Mouse (Mus musculus): ENCODE data around the gene Gucd1.
"Not testable (repeated sequence)": the region's sequence is repeated elsewhere in the genome, so short reads cannot be mapped to it uniquely, and the experiment has no call there.

The Gucd1 gene

GRCm38 (mm10) chr10:75534934-75535333, 17.2 kb upstream of the Gucd1 start:
- peak; percentile 15 for DNase-seq

- DNase-seq = no peak
Measured at GRCm38 (mm10) chr10:75534216-75534615, 16.4 kb upstream of the Gucd1 start.

GRCm38 (mm10) chr10:75531532-75532090, 13.8 kb upstream of the Gucd1 start:
- no peak for DNase-seq

GRCm38 (mm10) chr10:75530322-75530721, 12.6 kb upstream of the Gucd1 start:
- no peak for DNase-seq

GRCm38 (mm10) chr10:75525450-75525849, 7.7 kb upstream of the Gucd1 start:
- DNase-seq = not testable (repeated sequence)

GRCm38 (mm10) chr10:75521643-75522042, 3.9 kb upstream of the Gucd1 start:
- no peak for DNase-seq

GRCm38 (mm10) chr10:75520581-75520980, 2.8 kb upstream of the Gucd1 start:
- DNase-seq = no peak

- peak; percentile 96 for DNase-seq
Measured at GRCm38 (mm10) chr10:75517073-75517757, 557 bp downstream of the Gucd1 start, which contains the start of gene Snrpd3. Snrpd3 (plus strand) TSS chr10:75517551.

- DNase-seq = no peak
Measured at GRCm38 (mm10) chr10:75516724-75517072, 1.1 kb downstream of the Gucd1 start.

GRCm38 (mm10) chr10:75516038-75516723, 1.6 kb downstream of the Gucd1 start:
- DNase-seq = peak; percentile 54

- DNase-seq = no peak
Measured at GRCm38 (mm10) chr10:75515216-75516037, 2.3 kb downstream of the Gucd1 start.

GRCm38 (mm10) chr10:75514361-75514760, 3.4 kb downstream of the Gucd1 start:
- no peak for DNase-seq

- no peak for DNase-seq
Measured at GRCm38 (mm10) chr10:75513306-75514067, 4.3 kb downstream of the Gucd1 start.

- DNase-seq = no peak
Measured at GRCm38 (mm10) chr10:75512796-75513195, 5.0 kb downstream of the Gucd1 start.

GRCm38 (mm10) chr10:75511897-75512296, 5.9 kb downstream of the Gucd1 start:
- DNase-seq = no peak

- peak; percentile 34 for DNase-seq
Measured at GRCm38 (mm10) chr10:75511060-75511459, 6.7 kb downstream of the Gucd1 start.

GRCm38 (mm10) chr10:75510446-75510845, 7.3 kb downstream of the Gucd1 start:
- peak; percentile 80 for DNase-seq

- not testable (repeated sequence) for DNase-seq
Measured at GRCm38 (mm10) chr10:75505928-75506327, 11.8 kb downstream of the Gucd1 start.

- DNase-seq = no peak
Measured at GRCm38 (mm10) chr10:75505130-75505495, 12.7 kb downstream of the Gucd1 start.

- DNase-seq = no peak
Measured at GRCm38 (mm10) chr10:75504234-75505129, 13.3 kb downstream of the Gucd1 start.

- DNase-seq = no peak
Measured at GRCm38 (mm10) chr10:75503692-75504091, 14.1 kb downstream of the Gucd1 start.

Data from cerebellum, adult 9-11 months (tissue).